In genomic region chr3:9481358-9481757, GRCm38 (mm10) we compare ENCODE assay signal across 13 mouse cellular contexts.
A peak's percentile ranks its signal among the peaks of the same experiment; 100 is the strongest.
DNase-seq lines count a peak whose midpoint lies in the region; ATAC-seq and TF ChIP-seq lines count a peak whose summit lies in the region.
"Had no signal": no experiment of that assay in that cellular context is flagged by ENCODE, and none has a peak within 500 bp of the region (broad histone marks: within the 10 kb centered on the region; RNA-seq: fewer than 3 reads in every experiment).

No protein-coding gene starts in this region.

- no peak overlapping the region for H3K27ac ChIP-seq in forebrain, embryonic 11.5 days (ENCODE audit: low read depth, low read length)
- no peak overlapping the region for H3K27ac ChIP-seq in forebrain, embryonic 15.5 days (replicated peaks)
- H3K27ac ChIP-seq in lung, embryonic 15.5 days, result no peak overlapping the region
- no peak overlapping the region for H3K27ac ChIP-seq in lung, postnatal 0 days (ENCODE audit: low read length)
- H3K27ac ChIP-seq: macrophage; neural tube, embryonic 13.5 days had no signal

- peak; percentile 36 for DNase-seq in forebrain, embryonic 11.5 days (ENCODE audit: low spot score)
- DNase-seq in lung, adult 18-20 months, result no peak
- DNase-seq in gastrocnemius, postnatal 25 days, result peak; percentile 42
- DNase-seq in lung, postnatal 0 days (ENCODE audit: low spot score), result peak; percentile 24
- DNase-seq in right cerebral cortex, postnatal 14 days, result no peak
- DNase-seq: right cerebral cortex, postnatal 4 days; thymus, postnatal 14 days had no signal

- H3K4me1 ChIP-seq in forebrain, embryonic 11.5 days (replicated peaks; ENCODE audit: control insufficient read depth, insufficient read depth, low read length), result no peaks in the 10 kb centered on the region
- H3K4me1 ChIP-seq in forebrain, embryonic 15.5 days, result no peaks in the 10 kb centered on the region
- no peaks in the 10 kb centered on the region for H3K4me1 ChIP-seq in lung, embryonic 15.5 days
- no peaks in the 10 kb centered on the region for H3K4me1 ChIP-seq in lung, postnatal 0 days (ENCODE audit: insufficient read depth, low read depth, low read length)
- H3K4me1 ChIP-seq: neural tube, embryonic 13.5 days had no signal

- no peaks in the 10 kb centered on the region for H3K27me3 ChIP-seq in forebrain, embryonic 11.5 days (ENCODE audit: control insufficient read depth, insufficient read depth, low read length)
- no peaks in the 10 kb centered on the region for H3K27me3 ChIP-seq in forebrain, embryonic 15.5 days
- no peaks in the 10 kb centered on the region for H3K27me3 ChIP-seq in lung, embryonic 15.5 days
- no peaks in the 10 kb centered on the region for H3K27me3 ChIP-seq in lung, postnatal 0 days (replicated peaks; ENCODE audit: insufficient read depth, low read length)
- H3K27me3 ChIP-seq: neural tube, embryonic 13.5 days had no signal

- ATAC-seq in forebrain, embryonic 11.5 days (replicated peaks; ENCODE audit: low FRiP score), result no peak
- no peak for ATAC-seq in forebrain, embryonic 15.5 days (replicated peaks)
- peak; percentile 64; the same call in 1 of the 2 replicates for ATAC-seq in lung, embryonic 15.5 days (ENCODE audit: borderline replicate concordance, extremely low read depth, low FRiP score, low TSS enrichment)
- peak; percentile 40; the same call in 1 of the 2 replicates for ATAC-seq in lung, postnatal 0 days
- ATAC-seq in CD4-positive, CD25-positive, alpha-beta regulatory T cell, adult 4 months, result no peak
- ATAC-seq: inflammation-experienced regulatory T-cells, adult 6 months had no signal

- 88% methylated on average over 6 of the region's 6 CpGs for WGBS in forebrain, embryonic 11.5 days
- 62% methylated on average over 6 of the region's 6 CpGs for WGBS in forebrain, embryonic 15.5 days
- WGBS in lung, embryonic 15.5 days, result 44% methylated on average over 6 of the region's 6 CpGs
- 48% methylated on average over 6 of the region's 6 CpGs for WGBS in lung, postnatal 0 days

- no peaks in the 10 kb centered on the region for H3K36me3 ChIP-seq in forebrain, embryonic 11.5 days (ENCODE audit: control insufficient read depth, insufficient read depth, low read length)
- no peaks in the 10 kb centered on the region for H3K36me3 ChIP-seq in forebrain, embryonic 15.5 days
- H3K36me3 ChIP-seq in lung, embryonic 15.5 days, result no peaks in the 10 kb centered on the region
- no peaks in the 10 kb centered on the region for H3K36me3 ChIP-seq in lung, postnatal 0 days (ENCODE audit: insufficient read depth, low read length)
- H3K36me3 ChIP-seq: neural tube, embryonic 13.5 days had no signal

- no peak overlapping the region for H3K4me3 ChIP-seq in forebrain, embryonic 11.5 days (ENCODE audit: low read depth, low read length)
- no peak overlapping the region for H3K4me3 ChIP-seq in forebrain, embryonic 15.5 days
- H3K4me3 ChIP-seq in lung, embryonic 15.5 days, result no peak overlapping the region
- no peak overlapping the region for H3K4me3 ChIP-seq in lung, postnatal 0 days (ENCODE audit: low read depth, low read length)
- H3K4me3 ChIP-seq: neural tube, embryonic 13.5 days had no signal

- no peaks in the 10 kb centered on the region for H3K9me3 ChIP-seq in forebrain, embryonic 11.5 days (ENCODE audit: control insufficient read depth, low read length)
- H3K9me3 ChIP-seq in forebrain, embryonic 15.5 days, result no peaks in the 10 kb centered on the region
- no peaks in the 10 kb centered on the region for H3K9me3 ChIP-seq in lung, embryonic 15.5 days
- H3K9me3 ChIP-seq in lung, postnatal 0 days (ENCODE audit: low read length), result no peaks in the 10 kb centered on the region
- H3K9me3 ChIP-seq: neural tube, embryonic 13.5 days had no signal

- no peak for TF ChIP-seq EP300 in lung, postnatal 0 days (IDR thresholded peaks at IDR 0.05)

- TF ChIP-seq CTCF in lung, postnatal 0 days (IDR thresholded peaks at IDR 0.05), result no peak

- no peak overlapping the region for H3K4me2 ChIP-seq in forebrain, embryonic 11.5 days (ENCODE audit: low read depth, low read length, severe bottlenecking)
- no peak overlapping the region for H3K4me2 ChIP-seq in forebrain, embryonic 15.5 days (replicated peaks)
- no peak overlapping the region for H3K4me2 ChIP-seq in lung, embryonic 15.5 days
- no peak overlapping the region for H3K4me2 ChIP-seq in lung, postnatal 0 days (replicated peaks; ENCODE audit: low read depth, low read length)
- H3K4me2 ChIP-seq: neural tube, embryonic 13.5 days had no signal

- H3K9ac ChIP-seq in forebrain, embryonic 11.5 days (ENCODE audit: low read length), result no peak overlapping the region
- H3K9ac ChIP-seq in forebrain, embryonic 15.5 days (replicated peaks), result no peak overlapping the region
- H3K9ac ChIP-seq in lung, embryonic 15.5 days, result no peak overlapping the region
- H3K9ac ChIP-seq in lung, postnatal 0 days (replicated peaks; ENCODE audit: low read depth), result no peak overlapping the region
- H3K9ac ChIP-seq: neural tube, embryonic 13.5 days had no signal

Comparison
In these comparisons a context has a peak if more than half of its experiments do, and no peak if none do; other contexts are left out.
1. DNase-seq: peak in forebrain, embryonic 11.5 days (single experiment), gastrocnemius, postnatal 25 days (single experiment) and lung, postnatal 0 days (single experiment); none in lung, adult 18-20 months (0 of 2) and right cerebral cortex, postnatal 14 days (single experiment).
2. ATAC-seq: peak in lung, embryonic 15.5 days (single experiment) and lung, postnatal 0 days (single experiment); none in forebrain, embryonic 11.5 days (single experiment), forebrain, embryonic 15.5 days (single experiment) and CD4-positive, CD25-positive, alpha-beta regulatory T cell, adult 4 months (single experiment).